Mouse (Mus musculus) intestine, postnatal 0 days (tissue): ENCODE measurements at regions not wholly inside any gene's neighbourhood (a gene's known extent, or its start where the extent isn't known, plus 50 kb on each side); places are given as distances from the start of the nearest gene placed in this dataset.

ENCODE experiments used
- ATAC-seq: fragments of 200-750 bp; cut with Nextera tagmentation; 2 replicates; pipeline ENCODE4 v1.8.0; 2017; ENCODE audit warnings: mild to moderate bottlenecking, moderate TSS enrichment, moderate library complexity
- H3K27ac ChIP-seq: fragments of 300-500 bp; sonication (generic); 2 replicates; pipeline ENCODE4 v1.5.1; 2014; ENCODE audit warnings: mild to moderate bottlenecking, low read depth, low read length, moderate library complexity
- H3K27me3 ChIP-seq: fragments of 300-500 bp; sonication (generic); replicated peaks from 2 replicates; pipeline ENCODE4 v1.6.1; 2014; ENCODE audit warnings: low read length, mixed read lengths; ENCODE audit not compliant: control insufficient read depth, insufficient read depth
- H3K36me3 ChIP-seq: fragments of 300-500 bp; sonication (generic); 2 replicates; pipeline ENCODE4 v1.6.1; 2014; ENCODE audit warnings: mild to moderate bottlenecking, moderate library complexity; ENCODE audit not compliant: control insufficient read depth, insufficient read depth
- H3K4me1 ChIP-seq: fragments of 300-500 bp; sonication (generic); replicated peaks from 2 replicates; pipeline ENCODE4 v1.6.1; 2014; ENCODE audit warnings: antibody characterized with exemption, low read length, mixed read lengths; ENCODE audit not compliant: control insufficient read depth, insufficient read depth
- H3K4me2 ChIP-seq: fragments of 300-500 bp; sonication (generic); replicated peaks from 2 replicates; pipeline ENCODE4 v1.6.1; 2014; ENCODE audit warnings: low read depth, mild to moderate bottlenecking, moderate library complexity
- H3K4me3 ChIP-seq: fragments of 300-500 bp; sonication (generic); 2 replicates; pipeline ENCODE4 v1.5.1; 2014; ENCODE audit warnings: low read depth, low read length
- H3K9ac ChIP-seq: fragments of 300-500 bp; sonication (generic); 2 replicates; pipeline ENCODE4 v1.6.1; 2014; ENCODE audit warnings: mild to moderate bottlenecking, low read depth, low read length
- H3K9me3 ChIP-seq: fragments of 300-500 bp; sonication (generic); 2 replicates; pipeline ENCODE4 v1.6.1; 2016; ENCODE audit warnings: mixed run types; ENCODE audit not compliant: control insufficient read depth
- CTCF ChIP-seq: sonication (generic); IDR thresholded peaks from 2 replicates; pipeline ENCODE4 v1.5.1; 2016; ENCODE audit warnings: low read depth, mild to moderate bottlenecking, control low read depth, antibody characterized with exemption, moderate library complexity
- WGBS: fragments of 180-500 bp; shearing (Covaris S2); extraction: QIAGEN DNeasy Blood & Tissue Kit; methylation state at CpG from one replicate; pipeline ENCODE4 v1.1.7; 2014; 5-methylcytosine and 5-hydroxymethylcytosine counted together

GRCm38 (mm10) chr16:5425908-5426307 lies 170.1 kb upstream of the Eef2kmt start:
- Histone ChIP-seq H3K9ac (no peak overlapping the region), H3K4me3 (no peak overlapping the region), H3K4me1 (no peaks in the 10 kb centered on the region), H3K27me3 (no peaks in the 10 kb centered on the region), H3K9me3 (no peaks in the 10 kb centered on the region), H3K36me3 (no peaks in the 10 kb centered on the region), H3K4me2 (no peak overlapping the region), H3K27ac (no peak overlapping the region)
- 75% methylated on average over 2 of the region's 2 CpGs for WGBS
- no peak for ATAC-seq
- no peak for TF ChIP-seq CTCF

GRCm38 (mm10) chr16:5422041-5422440 lies 166.3 kb upstream of the Eef2kmt start:
- Histone ChIP-seq H3K4me3 (no peak overlapping the region), H3K4me2 (no peak overlapping the region), H3K4me1 (no peaks in the 10 kb centered on the region), H3K9ac (no peak overlapping the region), H3K27ac (no peak overlapping the region), H3K36me3 (no peaks in the 10 kb centered on the region), H3K9me3 (no peaks in the 10 kb centered on the region), H3K27me3 (no peaks in the 10 kb centered on the region)
- TF ChIP-seq CTCF = no peak
- no peak for ATAC-seq
- 88% methylated on average over 6 of the region's 6 CpGs for WGBS

GRCm38 (mm10) chr16:5421591-5421990 lies 165.8 kb upstream of the Eef2kmt start:
- no peak overlapping the region for H3K4me3 ChIP-seq
- H3K27ac ChIP-seq = no peak overlapping the region
- H3K9me3 ChIP-seq = no peaks in the 10 kb centered on the region
- H3K9ac ChIP-seq = no peak overlapping the region
- no peaks in the 10 kb centered on the region for H3K4me1 ChIP-seq
- 82% methylated on average over 5 of the region's 5 CpGs for WGBS
- no peaks in the 10 kb centered on the region for H3K27me3 ChIP-seq
- TF ChIP-seq CTCF = peak; percentile 15; the same call in 1 of the 2 replicates
- H3K4me2 ChIP-seq = no peak overlapping the region
- ATAC-seq = no peak
- no peaks in the 10 kb centered on the region for H3K36me3 ChIP-seq

GRCm38 (mm10) chr16:5419467-5419866 lies 163.7 kb upstream of the Eef2kmt start:
- no peaks in the 10 kb centered on the region for H3K27me3 ChIP-seq
- no peak overlapping the region for H3K4me2 ChIP-seq
- H3K4me3 ChIP-seq = no peak overlapping the region
- no peak overlapping the region for H3K9ac ChIP-seq
- TF ChIP-seq CTCF = no peak
- 74% methylated on average over 3 of the region's 3 CpGs for WGBS
- no peaks in the 10 kb centered on the region for H3K36me3 ChIP-seq
- H3K4me1 ChIP-seq = no peaks in the 10 kb centered on the region
- H3K27ac ChIP-seq = no peak overlapping the region
- no peaks in the 10 kb centered on the region for H3K9me3 ChIP-seq
- no peak for ATAC-seq

GRCm38 (mm10) chr16:5418462-5419197 lies 162.8 kb upstream of the Eef2kmt start:
- Histone ChIP-seq H3K9me3 (no peaks in the 10 kb centered on the region), H3K27me3 (no peaks in the 10 kb centered on the region), H3K9ac (no peak overlapping the region), H3K4me2 (no peak overlapping the region), H3K4me3 (no peak overlapping the region), H3K27ac (no peak overlapping the region), H3K4me1 (no peaks in the 10 kb centered on the region), H3K36me3 (no peaks in the 10 kb centered on the region)
- no peak for TF ChIP-seq CTCF
- 70% methylated on average over 4 of the region's 4 CpGs for WGBS
- no peak for ATAC-seq

- Histone ChIP-seq H3K27me3 (no peaks in the 10 kb centered on the region), H3K36me3 (no peaks in the 10 kb centered on the region), H3K27ac (no peak overlapping the region), H3K4me1 (no peaks in the 10 kb centered on the region), H3K4me3 (no peak overlapping the region), H3K4me2 (no peak overlapping the region), H3K9me3 (no peaks in the 10 kb centered on the region), H3K9ac (no peak overlapping the region)
- no peak for ATAC-seq
- WGBS = 74% methylated on average over 4 of the region's 4 CpGs
- TF ChIP-seq CTCF = 0 out of 2 replicates have a peak, but pooled peaks have one; percentile 23
Observed at GRCm38 (mm10) chr16:5415310-5415709, 159.5 kb upstream of the Eef2kmt start.
